Mouse (Mus musculus): Measurements from ENCODE around the gene Sgcd.

DNA sequence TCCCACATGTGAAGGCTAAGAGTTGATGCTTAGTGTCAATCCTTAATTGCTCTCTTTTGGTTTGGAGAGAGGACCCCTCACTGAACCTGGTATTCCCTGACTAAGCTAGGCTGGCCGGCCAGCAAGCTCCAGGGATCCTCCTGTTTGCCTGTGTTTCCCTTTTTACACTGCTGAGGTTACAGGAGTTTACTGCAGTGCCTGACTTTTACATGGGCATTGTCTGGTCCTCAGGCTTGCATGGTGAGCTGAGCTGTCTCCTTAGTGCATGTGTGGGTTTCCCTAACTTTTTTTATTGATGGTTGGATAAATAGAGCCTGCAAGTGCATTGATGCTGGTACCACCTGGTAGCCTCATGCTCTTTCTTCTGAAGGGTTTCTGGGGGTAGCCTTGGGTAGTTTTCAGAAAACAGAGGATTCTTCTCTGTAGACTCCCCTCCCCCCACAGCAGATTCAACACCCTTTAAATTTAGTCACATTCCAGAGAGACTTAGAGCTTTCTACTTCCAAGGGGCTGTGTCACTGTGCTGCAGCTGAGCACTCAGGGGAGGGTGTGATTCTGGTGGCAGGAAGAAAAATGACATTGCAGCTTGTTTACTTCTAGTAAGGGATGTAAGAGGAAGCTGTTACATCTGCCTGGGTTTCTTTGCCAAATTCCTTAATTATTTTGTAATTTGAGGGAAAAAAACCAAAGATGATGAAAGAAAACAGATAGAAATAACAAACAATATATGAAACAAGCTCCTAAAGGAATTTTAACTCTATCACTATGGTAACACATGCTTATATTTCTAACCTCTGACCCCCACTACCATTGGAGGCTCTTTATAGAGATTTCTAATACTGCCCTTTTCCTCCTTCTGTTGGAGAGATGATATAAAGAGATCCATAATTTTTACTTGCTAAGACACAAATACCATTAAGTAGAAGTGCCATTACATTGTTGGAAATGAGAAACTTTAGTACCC is 831.8 kb downstream of the Sgcd start:
- TF ChIP-seq CTCF (IDR thresholded peaks at IDR 0.05): no peak
- TF ChIP-seq POLR2A (IDR thresholded peaks at IDR 0.05; ENCODE audit: insufficient read depth, low read depth, low read length): no peak
